Mouse (Mus musculus) hindbrain, embryonic 14.5 days (tissue): ENCODE measurements around the gene Auts2. TPM values are rescaled to one million over a fixed set of nuclear protein-coding genes. Genes with fewer than 3 reads are reported as not detected.

Source experiments
- ATAC-seq: fragments of 200-750 bp; cut with Nextera tagmentation; 2 replicates; pipeline ENCODE4 v1.8.0; 2017; ENCODE audit warnings: moderate number of reproducible peaks, mild to moderate bottlenecking, moderate TSS enrichment, moderate library complexity; ENCODE audit not compliant: low FRiP score
- DNase-seq: peaks from one replicate; pipeline ENCODE4 v3.0.0-alpha.2; 2015; ENCODE audit warnings: low spot score
- H3K27ac ChIP-seq: fragments of 300-500 bp; sonication (generic); 2 replicates; pipeline ENCODE4 v1.5.1; 2014; ENCODE audit warnings: mild to moderate bottlenecking, moderate library complexity
- H3K27me3 ChIP-seq: fragments of 300-500 bp; sonication (generic); 2 replicates; pipeline ENCODE4 v1.6.1; 2014; ENCODE audit warnings: mild to moderate bottlenecking, low read length, mixed read lengths; ENCODE audit not compliant: control insufficient read depth, insufficient read depth
- H3K36me3 ChIP-seq: fragments of 300-500 bp; sonication (generic); replicated peaks from 2 replicates; pipeline ENCODE4 v1.6.1; 2014; ENCODE audit not compliant: control insufficient read depth, insufficient read depth
- H3K4me1 ChIP-seq: fragments of 300-500 bp; sonication (generic); replicated peaks from 2 replicates; pipeline ENCODE4 v1.6.1; 2014; ENCODE audit warnings: antibody characterized with exemption, low read length, mixed read lengths; ENCODE audit not compliant: control insufficient read depth, insufficient read depth
- H3K4me2 ChIP-seq: fragments of 300-500 bp; sonication (generic); replicated peaks from 2 replicates; pipeline ENCODE4 v1.6.1; 2014; ENCODE audit warnings: mild to moderate bottlenecking, moderate library complexity
- H3K4me3 ChIP-seq: fragments of 300-500 bp; sonication (generic); replicated peaks from 2 replicates; pipeline ENCODE4 v1.5.1; 2014; ENCODE audit warnings: mild to moderate bottlenecking, low read length
- H3K9ac ChIP-seq: fragments of 300-500 bp; sonication (generic); 2 replicates; pipeline ENCODE4 v1.6.1; 2014
- H3K9me3 ChIP-seq: fragments of 300-500 bp; sonication (generic); 2 replicates; pipeline ENCODE4 v1.6.1; 2016; ENCODE audit warnings: low read length; ENCODE audit not compliant: control insufficient read depth
- WGBS: fragments of 180-500 bp; shearing (Covaris S2); extraction: QIAGEN DNeasy Blood & Tissue Kit; methylation state at CpG from one replicate; pipeline ENCODE4 v1.1.7; 2014; 5-methylcytosine and 5-hydroxymethylcytosine counted together
- polyA plus RNA-seq: library from polyadenylated mRNA; unstranded; fragments of >200 nt; fragmentation: Nextera tagmentation; extraction: Ambion mirVana; gene quantifications from 2 replicates; pipeline ENCODE4 v1.2.1, GENCODE M21; 2014

Auts2 gene
- polyA plus RNA-seq, 1 experiment from 2014 or later: 61.8 TPM

DNA sequence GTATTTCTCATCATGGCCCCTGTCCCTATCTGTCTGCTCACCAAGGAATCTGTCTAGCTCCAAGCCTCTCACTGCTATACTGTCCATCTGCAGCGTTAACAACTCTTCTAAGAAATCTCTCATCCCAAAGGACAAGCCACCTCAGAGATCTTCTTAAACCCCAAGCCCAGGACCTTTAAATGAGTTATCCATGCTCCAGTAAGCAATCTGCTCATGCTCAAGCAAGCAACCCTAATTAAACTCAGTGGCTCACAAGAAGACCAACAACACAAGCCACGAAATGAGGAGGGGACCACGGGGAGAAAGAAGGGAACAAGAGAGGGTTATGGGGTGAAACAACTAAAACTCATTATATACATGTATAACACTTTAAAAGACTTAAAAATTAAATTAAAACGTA, 535.2 kb downstream of the Auts2 start:
- no peak for ATAC-seq
- Histone ChIP-seq H3K4me3 (no peak overlapping the region), H3K9me3 (no peaks in the 10 kb centered on the region), H3K27me3 (no peaks in the 10 kb centered on the region), H3K27ac (no peak overlapping the region), H3K4me2 (no peak overlapping the region), H3K9ac (no peak overlapping the region), H3K4me1 (0 out of 2 replicates have a peak, but pooled peaks cover 4% of the 10 kb centered on the region), H3K36me3 (no peaks in the 10 kb centered on the region)
- 80% methylated on average over 4 of the region's 4 CpGs for WGBS
- no peak for DNase-seq

DNA sequence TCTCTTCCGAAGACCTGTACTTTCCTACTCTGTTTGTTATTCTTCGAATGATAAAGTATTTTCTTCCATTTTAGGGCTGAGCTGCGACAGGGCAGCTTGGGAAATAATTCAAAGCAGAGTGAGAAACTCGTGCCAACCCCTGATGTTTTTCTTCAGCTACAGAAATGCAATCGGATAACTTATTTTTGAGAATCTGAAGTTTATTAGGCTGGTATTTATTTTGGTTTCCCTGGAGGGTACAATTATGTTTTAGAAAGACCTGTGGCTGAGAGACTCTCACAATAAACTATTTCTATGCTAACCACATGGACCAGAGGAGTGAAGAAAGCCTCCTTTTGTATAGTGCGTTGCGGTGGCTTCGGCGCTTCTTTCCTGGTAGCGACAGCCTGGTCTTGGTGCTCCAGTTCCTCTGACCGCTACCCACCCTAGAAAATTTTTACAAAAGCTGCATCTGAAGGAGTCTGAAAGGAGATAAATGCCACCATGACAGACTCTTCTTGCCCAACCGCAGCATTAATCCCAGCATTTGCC, 550.4 kb downstream of the Auts2 start:
- H3K4me3 ChIP-seq: no peak overlapping the region
- H3K27me3 ChIP-seq: no peaks in the 10 kb centered on the region
- ATAC-seq (no peak), DNase-seq (no peak)
- H3K9me3 ChIP-seq: no peaks in the 10 kb centered on the region
- no peak overlapping the region for H3K9ac ChIP-seq
- peaks cover 19% of the 10 kb centered on the region for H3K4me1 ChIP-seq
- no peak overlapping the region for H3K27ac ChIP-seq
- no peaks in the 10 kb centered on the region for H3K36me3 ChIP-seq
- H3K4me2 ChIP-seq: no peak overlapping the region
- 76% methylated on average over 12 of the region's 12 CpGs for WGBS

GRCm38 (mm10) chr5:131992268-131992667, 550.9 kb downstream of the Auts2 start:
- H3K27me3 ChIP-seq: no peaks in the 10 kb centered on the region
- no peak overlapping the region for H3K4me3 ChIP-seq
- DNase-seq: no peak
- no peaks in the 10 kb centered on the region for H3K9me3 ChIP-seq
- no peak overlapping the region for H3K9ac ChIP-seq
- H3K36me3 ChIP-seq: no peaks in the 10 kb centered on the region
- ATAC-seq: no peak
- H3K27ac ChIP-seq: no peak overlapping the region
- peaks cover 19% of the 10 kb centered on the region for H3K4me1 ChIP-seq
- WGBS: 88% methylated on average over 6 of the region's 6 CpGs
- H3K4me2 ChIP-seq: no peak overlapping the region

DNA sequence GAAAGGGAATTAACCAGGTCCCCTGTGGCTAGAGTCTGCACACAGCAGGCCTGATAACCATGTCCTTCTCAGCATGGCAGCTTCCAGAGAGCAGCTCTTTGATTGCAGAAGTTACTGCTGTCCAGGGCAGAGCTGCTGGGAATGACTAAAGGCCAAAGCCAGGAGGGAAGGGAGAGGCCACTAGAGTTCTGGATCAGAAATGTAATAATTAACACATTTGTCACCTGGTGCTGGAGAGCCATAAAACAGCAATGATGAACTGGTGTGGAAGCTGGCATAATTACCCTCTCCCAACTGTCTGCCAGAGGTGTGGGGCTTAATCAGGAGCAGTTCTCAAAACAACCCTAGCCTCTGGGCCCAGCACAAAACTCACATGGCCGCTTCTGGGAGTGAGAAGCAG, 552.6 kb downstream of the Auts2 start:
- Histone ChIP-seq H3K4me3 (no peak overlapping the region), H3K9ac (no peak overlapping the region), H3K9me3 (no peaks in the 10 kb centered on the region), H3K27ac (no peak overlapping the region), H3K36me3 (no peaks in the 10 kb centered on the region), H3K4me1 (peaks cover 19% of the 10 kb centered on the region), H3K27me3 (no peaks in the 10 kb centered on the region), H3K4me2 (no peak overlapping the region)
- DNase-seq (no peak), ATAC-seq (no peak)
- 54% methylated on average over 1 of the region's 1 CpGs for WGBS

- WGBS: 62% methylated on average over 3 of the region's 3 CpGs
- no peak overlapping the region for H3K27ac ChIP-seq
- ATAC-seq (no peak), DNase-seq (no peak)
- H3K4me2 ChIP-seq: no peak overlapping the region
- no peaks in the 10 kb centered on the region for H3K27me3 ChIP-seq
- H3K4me3 ChIP-seq: no peak overlapping the region
- H3K9me3 ChIP-seq: no peaks in the 10 kb centered on the region
- no peaks in the 10 kb centered on the region for H3K4me1 ChIP-seq
- no peaks in the 10 kb centered on the region for H3K36me3 ChIP-seq
- no peak overlapping the region for H3K9ac ChIP-seq
Observed at GRCm38 (mm10) chr5:131981451-131981850, 561.7 kb downstream of the Auts2 start.

DNA sequence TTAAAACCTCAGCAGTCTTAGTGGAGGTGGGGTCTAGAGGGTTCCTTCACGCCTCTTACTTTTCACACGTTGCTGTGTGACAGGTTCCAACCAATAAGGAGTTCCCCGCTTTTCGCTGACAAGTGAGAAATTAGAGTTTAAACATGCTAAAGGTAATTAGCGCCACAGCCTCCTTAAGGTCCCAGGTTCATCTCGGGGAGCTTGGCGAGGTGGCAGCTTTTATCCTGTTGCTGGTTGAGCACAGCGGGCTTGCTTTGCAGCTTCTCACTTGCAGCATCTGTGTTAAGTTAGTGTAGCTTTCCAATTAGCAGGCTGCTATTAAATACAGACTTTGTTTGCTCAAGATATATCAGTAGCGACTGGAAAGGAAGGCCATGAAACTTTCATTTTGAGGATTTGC, 564.2 kb downstream of the Auts2 start:
- ATAC-seq (no peak), DNase-seq (no peak)
- Histone ChIP-seq H3K4me2 (no peak overlapping the region), H3K27ac (no peak overlapping the region), H3K9ac (no peak overlapping the region), H3K4me3 (no peak overlapping the region), H3K27me3 (no peaks in the 10 kb centered on the region), H3K36me3 (no peaks in the 10 kb centered on the region), H3K9me3 (no peaks in the 10 kb centered on the region), H3K4me1 (no peaks in the 10 kb centered on the region)
- WGBS: 70% methylated on average over 9 of the region's 9 CpGs

- H3K9me3 ChIP-seq: no peaks in the 10 kb centered on the region
Observed at GRCm38 (mm10) chr5:131977497-131977896, 565.6 kb downstream of the Auts2 start.

DNA sequence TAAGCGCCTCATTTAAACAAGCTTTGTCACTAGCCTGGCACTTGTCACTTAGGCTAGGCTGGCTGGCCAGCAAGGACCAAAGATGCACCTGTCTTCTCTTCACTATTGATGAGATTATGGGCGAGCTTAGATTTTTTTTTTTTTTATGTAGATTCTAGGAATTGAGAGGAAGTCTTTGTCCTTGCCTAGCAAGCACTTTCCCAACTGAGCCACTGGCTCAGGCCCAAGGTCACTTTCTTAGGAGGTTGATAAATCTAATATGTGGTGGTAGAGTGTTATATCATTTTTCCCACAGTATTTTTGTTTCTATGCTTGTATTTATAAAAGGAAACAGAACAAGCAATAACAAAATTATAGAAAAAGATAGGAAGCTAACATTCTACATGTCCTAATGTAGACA, 571.2 kb downstream of the Auts2 start:
- H3K4me1 ChIP-seq: peaks cover 16% of the 10 kb centered on the region
- DNase-seq (no peak), ATAC-seq (no peak)
- H3K4me3 ChIP-seq: no peak overlapping the region
- H3K36me3 ChIP-seq: no peaks in the 10 kb centered on the region
- H3K27me3 ChIP-seq: no peaks in the 10 kb centered on the region
- no peak overlapping the region for H3K27ac ChIP-seq
- WGBS: 80% methylated on average over 2 of the region's 2 CpGs
- H3K9ac ChIP-seq: no peak overlapping the region
- H3K9me3 ChIP-seq: no peaks in the 10 kb centered on the region
- no peak overlapping the region for H3K4me2 ChIP-seq

More at GRCm38 (mm10) chr5:131977497-131977896, 565.6 kb downstream of the Auts2 start:
- ATAC-seq: no peak
- DNase-seq: no peak
- no peaks in the 10 kb centered on the region for H3K4me1 ChIP-seq
- no peak overlapping the region for H3K27ac ChIP-seq
- H3K4me3 ChIP-seq: no peak overlapping the region
- no peaks in the 10 kb centered on the region for H3K36me3 ChIP-seq
- no peak overlapping the region for H3K4me2 ChIP-seq
- 48% methylated on average over 3 of the region's 3 CpGs for WGBS
- H3K27me3 ChIP-seq: no peaks in the 10 kb centered on the region
- H3K9ac ChIP-seq: no peak overlapping the region

DNA sequence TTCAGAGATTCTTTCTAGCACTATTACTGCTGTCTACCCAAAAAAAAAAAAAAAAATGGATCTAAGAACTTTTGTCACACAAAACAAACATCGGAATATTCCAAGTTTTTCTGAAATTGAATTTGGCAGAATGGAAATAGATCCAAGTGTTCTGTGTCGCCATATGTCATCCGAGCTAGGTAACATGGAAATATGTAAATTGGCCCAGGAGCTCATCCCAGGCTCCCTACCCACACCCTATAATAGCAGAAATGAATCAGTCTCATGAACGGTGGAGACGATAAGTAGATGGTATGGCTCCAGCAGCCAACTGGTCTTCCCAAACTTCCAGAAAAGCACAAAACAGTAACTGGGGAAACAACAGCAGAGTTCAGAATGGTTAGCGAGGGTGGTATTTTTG, 577.6 kb downstream of the Auts2 start:
- no peaks in the 10 kb centered on the region for H3K9me3 ChIP-seq
- no peak overlapping the region for H3K4me2 ChIP-seq
- H3K27ac ChIP-seq: no peak overlapping the region
- no peak overlapping the region for H3K4me3 ChIP-seq
- H3K9ac ChIP-seq: no peak overlapping the region
- H3K4me1 ChIP-seq: peaks cover 19% of the 10 kb centered on the region
- 85% methylated on average over 6 of the region's 6 CpGs for WGBS
- no peaks in the 10 kb centered on the region for H3K27me3 ChIP-seq
- DNase-seq (no peak), ATAC-seq (no peak)
- no peaks in the 10 kb centered on the region for H3K36me3 ChIP-seq

GRCm38 (mm10) chr5:131963565-131963964, 579.6 kb downstream of the Auts2 start:
- no peaks in the 10 kb centered on the region for H3K36me3 ChIP-seq
- no peak overlapping the region for H3K4me3 ChIP-seq
- no peak overlapping the region for H3K9ac ChIP-seq
- no peak overlapping the region for H3K27ac ChIP-seq
- no peaks in the 10 kb centered on the region for H3K27me3 ChIP-seq
- DNase-seq (no peak), ATAC-seq (no peak)
- WGBS: 84% methylated on average over 4 of the region's 4 CpGs
- H3K9me3 ChIP-seq: peaks cover 3% of the 10 kb centered on the region; the same call in 1 of the 2 replicates
- H3K4me1 ChIP-seq: peaks cover 17% of the 10 kb centered on the region
- no peak overlapping the region for H3K4me2 ChIP-seq
